Mouse (Mus musculus) spleen, postnatal 14 days (tissue): ENCODE measurements at regions not wholly inside any gene's neighbourhood (a gene's known extent, or its start where the extent isn't known, plus 50 kb on each side); places are given as distances from the start of the nearest gene placed in this dataset.
"Not testable (repeated sequence)": the region's sequence is repeated elsewhere in the genome, so short reads cannot be mapped to it uniquely, and the experiment has no call there.

Experiments
- DNase-seq, 2 experiments: peaks; one replicate each; pipeline ENCODE4 v3.0.0; 2021 to 2022; ENCODE audit warnings: low spot score in 2 of 2

DNA sequence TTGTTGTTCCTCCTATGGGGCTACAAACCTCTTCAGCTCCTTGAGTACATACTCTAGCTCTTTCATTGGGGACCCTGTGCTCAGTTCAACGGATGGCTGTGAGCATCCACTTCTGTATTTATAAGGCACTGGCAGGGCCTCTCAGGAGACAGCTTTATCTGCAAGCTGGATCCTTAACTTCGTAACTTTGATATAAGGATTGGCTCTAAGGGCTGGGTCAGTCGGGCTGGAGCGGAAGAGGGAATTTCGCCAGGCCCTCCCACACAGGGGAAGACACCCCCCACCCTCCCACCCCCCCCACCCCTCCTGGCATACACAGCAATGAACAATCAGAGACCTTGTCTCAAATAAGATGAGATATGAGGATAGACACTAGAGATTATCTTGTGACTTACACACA is 304.3 kb upstream of the Chordc1 start:
- peak in 1 of 2 experiments; percentile 12 for DNase-seq

DNA sequence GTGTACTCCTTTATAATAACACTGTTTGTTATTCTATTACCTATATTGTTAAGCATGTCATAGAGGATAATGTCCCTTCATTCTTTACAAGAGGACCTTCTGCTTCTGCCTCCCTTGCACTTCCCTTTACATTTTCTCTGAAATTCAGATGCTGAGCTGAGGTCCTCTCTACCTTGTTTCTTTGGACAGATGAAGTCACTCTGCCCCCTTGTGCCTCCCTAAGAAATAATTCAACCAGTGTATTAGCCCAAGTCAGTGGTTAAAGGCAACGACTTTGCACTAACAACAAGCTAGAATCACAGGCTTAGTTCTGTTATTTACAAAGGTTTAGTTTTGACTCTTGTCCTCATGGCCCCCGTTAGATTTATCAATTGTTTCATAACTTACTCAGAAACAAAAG is 289.4 kb upstream of the Chordc1 start:
- DNase-seq: no peak

DNA sequence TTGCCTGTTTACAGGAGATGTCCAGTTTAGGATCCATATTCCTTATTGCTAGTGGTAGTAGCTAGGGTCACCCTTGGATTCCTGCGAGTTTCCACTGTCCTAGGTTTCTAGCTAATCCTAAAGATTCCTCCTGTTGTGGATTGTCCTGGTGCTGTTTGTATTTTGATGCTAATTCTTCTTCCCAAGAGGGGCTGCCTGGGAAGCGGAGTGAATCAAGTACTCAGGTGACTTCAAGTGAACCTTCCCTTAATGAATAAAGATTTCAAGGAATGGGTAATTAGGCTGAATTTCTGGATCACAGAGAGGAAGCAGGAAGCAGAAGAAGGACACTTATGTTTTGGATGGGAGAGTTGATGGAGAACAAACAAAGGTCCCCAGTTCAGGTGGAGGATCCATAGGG is 250.6 kb upstream of the Chordc1 start:
- DNase-seq: no peak

GRCm38 (mm10) chr9:18042636-18043035 is 249.3 kb upstream of the Chordc1 start:
- not testable (repeated sequence) for DNase-seq

GRCm38 (mm10) chr9:18076942-18077341 is 215.0 kb upstream of the Chordc1 start:
- DNase-seq: no peak

- not testable (repeated sequence) for DNase-seq
Measured at GRCm38 (mm10) chr9:18078446-18078845, 213.5 kb upstream of the Chordc1 start.

DNA sequence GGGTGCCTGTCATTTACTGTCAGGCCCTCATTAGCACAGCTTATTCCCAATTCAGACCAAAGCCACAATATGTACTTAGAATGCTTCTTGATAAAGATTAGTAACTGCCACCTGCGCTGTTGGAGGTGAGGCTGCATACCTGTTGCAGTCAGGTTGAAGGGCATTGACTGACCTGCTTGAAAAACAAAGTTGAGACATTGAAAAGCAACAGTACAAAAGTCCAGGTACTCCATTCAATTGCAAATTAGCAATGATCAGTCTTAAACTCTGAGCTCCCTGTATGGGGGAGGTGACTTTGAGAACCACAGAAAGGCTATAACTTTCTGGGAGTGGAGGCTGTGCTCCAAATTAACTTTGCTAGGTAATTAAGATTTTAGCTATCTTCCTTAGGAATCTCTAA is 212.8 kb upstream of the Chordc1 start:
- DNase-seq: not testable (repeated sequence)
